Mouse (Mus musculus) hindbrain, postnatal 0 days (tissue): ENCODE data around the gene Fhod1. TPM values are rescaled to one million over a fixed set of nuclear protein-coding genes. Genes with fewer than 3 reads are reported as not detected.

Source experiments
- ATAC-seq: fragments of 200-750 bp; cut with Nextera tagmentation; 2 replicates; pipeline ENCODE4 v1.8.0; 2017; ENCODE audit warnings: mild to moderate bottlenecking, moderate TSS enrichment, moderate library complexity
- DNase-seq: peaks from one replicate; pipeline ENCODE4 v3.0.0-alpha.2; 2015; ENCODE audit warnings: low spot score
- H3K27ac ChIP-seq: fragments of 300-500 bp; sonication (generic); 2 replicates; pipeline ENCODE4 v1.5.1; 2014; ENCODE audit warnings: mild to moderate bottlenecking
- H3K27me3 ChIP-seq: fragments of 300-500 bp; sonication (generic); 2 replicates; pipeline ENCODE4 v1.6.1; 2014; ENCODE audit warnings: low read length, mixed read lengths; ENCODE audit not compliant: insufficient read depth
- H3K36me3 ChIP-seq: fragments of 300-500 bp; sonication (generic); 2 replicates; pipeline ENCODE4 v1.6.1; 2014; ENCODE audit warnings: low read length, mixed read lengths; ENCODE audit not compliant: insufficient read depth
- H3K4me1 ChIP-seq: fragments of 300-500 bp; sonication (generic); 2 replicates; pipeline ENCODE4 v1.6.1; 2014; ENCODE audit warnings: antibody characterized with exemption, low read length, mixed read lengths; ENCODE audit not compliant: insufficient read depth
- H3K4me2 ChIP-seq: fragments of 300-500 bp; sonication (generic); 2 replicates; pipeline ENCODE4 v1.6.1; 2014; ENCODE audit warnings: low read depth, mild to moderate bottlenecking, low read length, moderate library complexity, mixed read lengths
- H3K4me3 ChIP-seq: fragments of 300-500 bp; sonication (generic); 2 replicates; pipeline ENCODE4 v1.5.1; 2014; ENCODE audit warnings: low read length
- H3K9ac ChIP-seq: fragments of 300-500 bp; sonication (generic); replicated peaks from 2 replicates; pipeline ENCODE4 v1.6.1; 2014; ENCODE audit warnings: mild to moderate bottlenecking, low read length, moderate library complexity, mixed read lengths
- H3K9me3 ChIP-seq: fragments of 300-500 bp; sonication (generic); 2 replicates; pipeline ENCODE4 v1.6.1; 2016; ENCODE audit warnings: low read length, mixed read lengths
- CTCF ChIP-seq: IDR thresholded peaks from 2 replicates; pipeline ENCODE4 v1.5.1; 2016; ENCODE audit warnings: antibody characterized with exemption, control low read depth, low read depth
- WGBS: fragments of 180-500 bp; shearing (Covaris S2); extraction: QIAGEN DNeasy Blood & Tissue Kit; methylation state at CpG from one replicate; pipeline ENCODE4 v1.1.7; 2014; 5-methylcytosine and 5-hydroxymethylcytosine counted together
- polyA plus RNA-seq: library from polyadenylated mRNA; unstranded; fragments of >200 nt; fragmentation: Nextera tagmentation; extraction: Ambion mirVana; gene quantifications from 2 replicates; pipeline ENCODE4 v1.2.1, GENCODE M21; 2015
- total RNA-seq: library from RNA; depleted of rRNA; stranded (reverse); fragments of >200 nt; gene quantifications from 2 replicates; pipeline ENCODE4 v1.2.3, GENCODE M21; 2014

The Fhod1 gene
- total and polyA plus RNA-seq, 2 experiments from 2014 or later: 0.45 to 3.1 TPM

GRCm38 (mm10) chr8:105353583-105354135 is 5.9 kb upstream of the Fhod1 start:
- H3K4me3 ChIP-seq: no peak overlapping the region
- 52% methylated on average over 8 of the region's 8 CpGs for WGBS
- H3K36me3 ChIP-seq: peaks cover 7% of the 10 kb centered on the region
- H3K4me2 ChIP-seq: no peak overlapping the region
- no peak for DNase-seq
- no peak for TF ChIP-seq CTCF
- no peak overlapping the region for H3K9ac ChIP-seq
- no peak for ATAC-seq
- no peaks in the 10 kb centered on the region for H3K9me3 ChIP-seq
- no peaks in the 10 kb centered on the region for H3K27me3 ChIP-seq
- H3K4me1 ChIP-seq: peaks cover 9% of the 10 kb centered on the region; the same call in 1 of the 2 replicates
- no peak overlapping the region for H3K27ac ChIP-seq

- TF ChIP-seq CTCF: no peak
- Histone ChIP-seq H3K9me3 (no peaks in the 10 kb centered on the region), H3K27me3 (no peaks in the 10 kb centered on the region), H3K4me2 (peak overlapping the region; percentile 100), H3K27ac (peak overlapping the region; percentile 83; the same call in 1 of the 2 replicates), H3K9ac (peak overlapping the region; percentile 77; the same call in 1 of the 2 replicates), H3K4me1 (peaks cover 15% of the 10 kb centered on the region), H3K4me3 (peak overlapping the region; percentile 77), H3K36me3 (no peaks in the 10 kb centered on the region; the same call in 1 of the 2 replicates)
- no peak for ATAC-seq
- 28% methylated on average over 7 of the region's 7 CpGs for WGBS
- peak; percentile 43 for DNase-seq
These were observed 2.4 kb upstream of the Fhod1 start for GRCm38 (mm10) chr8:105350186-105350585.

- Histone ChIP-seq H3K9me3 (no peaks in the 10 kb centered on the region), H3K27me3 (no peaks in the 10 kb centered on the region), H3K4me1 (peaks cover 15% of the 10 kb centered on the region), H3K27ac (peak overlapping the region; percentile 83), H3K4me3 (peak overlapping the region; percentile 77), H3K36me3 (no peaks in the 10 kb centered on the region), H3K9ac (peak overlapping the region; percentile 77), H3K4me2 (peak overlapping the region; percentile 100)
- ATAC-seq (peak; percentile 60), DNase-seq (peak; percentile 76)
- TF ChIP-seq CTCF: no peak
- WGBS: under 1% methylated on average over 42 of the region's 48 CpGs
These were observed 1.5 kb upstream of the Fhod1 start for GRCm38 (mm10) chr8:105349096-105349771.

- Histone ChIP-seq H3K4me1 (peaks cover 15% of the 10 kb centered on the region), H3K4me2 (peak within 1 kb of the TSS; percentile 100), H3K36me3 (no peaks in the 10 kb centered on the region), H3K9me3 (no peaks in the 10 kb centered on the region), H3K9ac (peak within 1 kb of the TSS; percentile 77), H3K4me3 (peak within 1 kb of the TSS; percentile 77), H3K27ac (peak within 1 kb of the TSS; percentile 83), H3K27me3 (no peaks in the 10 kb centered on the region)
- under 1% methylated on average over 34 of the region's 34 CpGs for WGBS
- peak; percentile 81 for DNase-seq
- peak; percentile 13; the same call in 1 of the 2 replicates for ATAC-seq
- TF ChIP-seq CTCF: peak; percentile 39
These were observed 820 bp upstream of the Fhod1 start, which contains the start of gene Slc9a5 for GRCm38 (mm10) chr8:105348450-105349095. Gene Slc9a5, plus strand, starts transcription at chr8:105348843.

GRCm38 (mm10) chr8:105346611-105347427 is 934 bp downstream of the Fhod1 start:
- Histone ChIP-seq H3K4me1 (peaks cover 15% of the 10 kb centered on the region), H3K4me2 (peak overlapping the region; percentile 100), H3K36me3 (no peaks in the 10 kb centered on the region), H3K9ac (peak overlapping the region; percentile 51), H3K9me3 (no peaks in the 10 kb centered on the region), H3K4me3 (peak overlapping the region; percentile 77), H3K27ac (peak overlapping the region; percentile 26; the same call in 1 of the 2 replicates), H3K27me3 (no peaks in the 10 kb centered on the region)
- DNase-seq (no peak), ATAC-seq (0 out of 2 replicates have a peak, but pooled peaks have one; percentile 1)
- 4% methylated on average over 34 of the region's 34 CpGs for WGBS
- TF ChIP-seq CTCF: no peak
